Mouse (Mus musculus): ENCODE measurements around the gene Hibadh. TPM values are rescaled to one million over a fixed set of nuclear protein-coding genes. Genes with fewer than 3 reads are reported as not detected.
A peak's percentile ranks its signal among the peaks of the same experiment; 100 is the strongest.
"Not testable (repeated sequence)": the region's sequence is repeated elsewhere in the genome, so short reads cannot be mapped to it uniquely, and the experiment has no call there.

The Hibadh gene
- 254 and 334 TPM in 2 replicates for polyA plus RNA-seq (2012; rRNA removed)

- Histone ChIP-seq H3K27me3 (replicated peaks; ENCODE audit: control insufficient read depth, insufficient read depth, low read length) (no peaks in the 10 kb centered on the region), H3K27ac (ENCODE audit: insufficient read depth, low read depth, low read length) (peak within 1 kb of the TSS; percentile 90), H3K36me3 (ENCODE audit: control insufficient read depth, insufficient read depth, low read length) (no peaks in the 10 kb centered on the region), H3K4me3 (ENCODE audit: insufficient read depth, low read depth, low read length) (peak within 1 kb of the TSS; percentile 94), H3K4me1 (ENCODE audit: control insufficient read depth, insufficient read depth, low read length) (no peaks in the 10 kb centered on the region; the same call in 1 of the 2 replicates)
- peak; percentile 44 for TF ChIP-seq CTCF (conservative IDR thresholded peaks at IDR 0.05; ENCODE audit: insufficient read depth, insufficient read length, low read depth, low read length)
- peak; percentile 84 for TF ChIP-seq POLR2A (IDR thresholded peaks at IDR 0.05; ENCODE audit: low read depth, low read length)
- DNase-seq: peak; percentile 99
- under 1% methylated on average over 34 of the region's 34 CpGs for WGBS
These were observed at the start of gene Hibadh for GRCm38 (mm10) chr6:52640224-52640712. TSS of gene Hibadh (minus strand) at chr6:52640389.

DNA sequence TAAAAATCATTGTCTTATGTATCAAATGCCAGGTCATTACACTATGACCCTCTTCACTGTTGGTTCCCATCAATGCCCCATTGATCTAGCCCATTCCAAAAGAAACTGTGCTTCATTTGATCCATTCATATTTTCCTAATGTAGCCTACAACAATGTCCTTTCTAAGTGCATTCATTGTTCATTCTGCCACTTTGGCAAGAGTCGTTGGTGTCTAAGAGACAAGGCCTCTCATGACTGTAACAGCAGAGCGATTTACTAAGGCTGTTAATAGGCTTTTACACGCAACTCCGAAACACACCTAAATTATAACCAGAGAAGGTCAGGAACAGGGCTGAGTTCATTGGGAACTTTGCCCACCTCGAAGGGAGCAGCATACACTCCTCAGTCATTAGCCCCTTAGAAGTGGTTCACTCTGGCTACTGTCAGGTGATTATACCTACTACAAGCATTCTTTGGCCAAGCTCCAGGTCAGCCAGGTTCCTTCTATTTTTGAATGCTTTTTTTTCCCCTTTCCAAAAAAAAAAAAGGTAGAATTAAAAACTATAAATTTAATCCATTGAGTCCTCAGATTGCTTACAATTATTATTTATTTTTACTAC, 46.8 kb upstream of the Hibadh start:
- H3K27me3 ChIP-seq (replicated peaks; ENCODE audit: control insufficient read depth, insufficient read depth, low read length): no peaks in the 10 kb centered on the region
- H3K4me3 ChIP-seq (ENCODE audit: insufficient read depth, low read depth, low read length): no peak overlapping the region
- H3K4me1 ChIP-seq (ENCODE audit: control insufficient read depth, insufficient read depth, low read length): peaks cover 5% of the 10 kb centered on the region; the same call in 1 of the 2 replicates
- H3K27ac ChIP-seq (ENCODE audit: insufficient read depth, low read depth, low read length): no peak overlapping the region
- DNase-seq: peak; percentile 74
- 29% methylated on average over 5 of the region's 5 CpGs for WGBS
- H3K36me3 ChIP-seq (ENCODE audit: control insufficient read depth, insufficient read depth, low read length): no peaks in the 10 kb centered on the region
- TF ChIP-seq POLR2A (IDR thresholded peaks at IDR 0.05; ENCODE audit: low read depth, low read length): no peak
- no peak for TF ChIP-seq CTCF (conservative IDR thresholded peaks at IDR 0.05; ENCODE audit: insufficient read depth, insufficient read length, low read depth, low read length)

DNA sequence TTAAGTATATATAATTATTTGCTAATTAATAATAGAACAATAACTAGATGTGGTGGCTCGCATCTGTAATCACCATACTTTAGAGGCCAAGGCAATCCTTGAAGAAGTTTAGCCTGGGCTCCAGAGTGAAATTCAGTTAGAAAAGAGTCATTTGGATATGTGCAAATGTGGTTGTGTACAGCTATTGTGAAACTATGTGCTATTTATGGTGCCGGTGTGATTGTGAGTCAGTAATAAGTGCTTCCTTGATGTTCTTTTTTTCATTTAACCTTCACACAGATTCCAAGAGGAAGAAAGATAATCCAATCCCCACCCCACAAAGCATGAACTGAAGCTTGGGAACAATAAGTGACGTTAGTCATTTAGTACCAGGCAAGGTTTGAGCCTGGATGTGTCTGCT, 42.4 kb upstream of the Hibadh start:
- Histone ChIP-seq H3K36me3 (ENCODE audit: control insufficient read depth, insufficient read depth, low read length) (no peaks in the 10 kb centered on the region), H3K4me3 (ENCODE audit: insufficient read depth, low read depth, low read length) (no peak overlapping the region), H3K27me3 (replicated peaks; ENCODE audit: control insufficient read depth, insufficient read depth, low read length) (no peaks in the 10 kb centered on the region), H3K4me1 (ENCODE audit: control insufficient read depth, insufficient read depth, low read length) (peaks cover 29% of the 10 kb centered on the region), H3K27ac (ENCODE audit: insufficient read depth, low read depth, low read length) (peak overlapping the region; percentile 85; the same call in 1 of the 2 replicates)
- TF ChIP-seq POLR2A (IDR thresholded peaks at IDR 0.05; ENCODE audit: low read depth, low read length) (no peak), CTCF (conservative IDR thresholded peaks at IDR 0.05; ENCODE audit: insufficient read depth, insufficient read length, low read depth, low read length) (no peak)
- WGBS: 87% methylated on average over 3 of the region's 3 CpGs
- DNase-seq: no peak

GRCm38 (mm10) chr6:52681847-52682485, 41.8 kb upstream of the Hibadh start:
- 56% methylated on average over 6 of the region's 6 CpGs for WGBS
- H3K27ac ChIP-seq (ENCODE audit: insufficient read depth, low read depth, low read length): peak overlapping the region; percentile 100
- peaks cover 26% of the 10 kb centered on the region for H3K4me1 ChIP-seq (ENCODE audit: control insufficient read depth, insufficient read depth, low read length)
- H3K4me3 ChIP-seq (ENCODE audit: insufficient read depth, low read depth, low read length): no peak overlapping the region
- H3K27me3 ChIP-seq (replicated peaks; ENCODE audit: control insufficient read depth, insufficient read depth, low read length): no peaks in the 10 kb centered on the region
- H3K36me3 ChIP-seq (ENCODE audit: control insufficient read depth, insufficient read depth, low read length): no peaks in the 10 kb centered on the region
- TF ChIP-seq POLR2A (IDR thresholded peaks at IDR 0.05; ENCODE audit: low read depth, low read length): no peak
- no peak for TF ChIP-seq CTCF (conservative IDR thresholded peaks at IDR 0.05; ENCODE audit: insufficient read depth, insufficient read length, low read depth, low read length)
- peak; percentile 78 for DNase-seq

DNA sequence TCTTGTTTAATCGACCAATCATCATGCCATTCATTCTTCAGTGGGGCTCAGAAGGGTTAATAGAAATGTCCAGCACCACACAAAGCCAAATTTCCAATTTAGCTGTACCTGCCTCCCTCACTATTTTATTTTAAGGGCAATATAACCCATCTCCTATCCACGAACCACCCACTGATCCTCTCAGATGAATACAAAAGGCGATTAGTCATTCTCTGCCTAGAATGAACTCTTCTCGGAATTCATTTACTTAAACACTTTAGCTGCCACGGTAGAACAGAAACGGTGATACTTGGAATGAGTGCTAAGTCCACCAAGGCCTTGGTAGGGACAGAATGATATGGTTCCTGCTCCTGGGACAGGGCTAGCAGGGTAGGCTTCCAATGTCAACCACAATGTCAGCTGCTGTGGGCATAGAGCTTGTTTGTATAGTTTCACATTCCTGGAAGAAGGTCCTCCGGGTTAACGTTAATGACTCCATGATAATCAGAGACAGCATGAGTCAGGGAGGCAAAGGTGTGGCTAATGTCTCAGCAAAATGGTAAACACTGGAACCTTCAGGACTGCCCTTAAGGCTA, 40.4 kb upstream of the Hibadh start:
- TF ChIP-seq POLR2A (IDR thresholded peaks at IDR 0.05; ENCODE audit: low read depth, low read length) (no peak), CTCF (conservative IDR thresholded peaks at IDR 0.05; ENCODE audit: insufficient read depth, insufficient read length, low read depth, low read length) (no peak)
- Histone ChIP-seq H3K27ac (ENCODE audit: insufficient read depth, low read depth, low read length) (peak overlapping the region; percentile 100), H3K4me3 (ENCODE audit: insufficient read depth, low read depth, low read length) (no peak overlapping the region), H3K36me3 (ENCODE audit: control insufficient read depth, insufficient read depth, low read length) (no peaks in the 10 kb centered on the region), H3K4me1 (ENCODE audit: control insufficient read depth, insufficient read depth, low read length) (peaks cover 29% of the 10 kb centered on the region), H3K27me3 (replicated peaks; ENCODE audit: control insufficient read depth, insufficient read depth, low read length) (no peaks in the 10 kb centered on the region)
- DNase-seq: peak; percentile 69
- 31% methylated on average over 8 of the region's 8 CpGs for WGBS

DNA sequence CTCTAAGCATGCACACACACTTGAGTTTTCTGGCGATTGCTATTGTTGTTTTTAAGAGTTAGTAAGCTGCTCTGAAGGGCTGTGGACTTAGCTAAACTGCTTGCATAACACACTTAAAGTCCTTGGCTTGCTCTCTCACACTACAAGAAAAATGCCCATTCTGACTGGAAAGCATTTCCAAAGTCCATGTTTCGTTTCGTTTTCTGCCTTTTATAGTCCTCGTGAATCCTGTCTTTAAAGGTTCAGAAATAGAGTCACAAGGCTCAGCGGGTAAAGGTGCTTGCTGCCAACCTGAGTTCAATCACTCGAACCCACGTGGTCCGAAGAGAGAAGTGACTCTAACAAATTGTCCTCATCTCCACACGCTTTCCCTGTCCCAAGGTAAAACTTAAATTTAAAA, 39.4 kb upstream of the Hibadh start:
- Histone ChIP-seq H3K4me3 (ENCODE audit: insufficient read depth, low read depth, low read length) (no peak overlapping the region), H3K4me1 (ENCODE audit: control insufficient read depth, insufficient read depth, low read length) (peaks cover 34% of the 10 kb centered on the region), H3K27me3 (replicated peaks; ENCODE audit: control insufficient read depth, insufficient read depth, low read length) (no peaks in the 10 kb centered on the region), H3K27ac (ENCODE audit: insufficient read depth, low read depth, low read length) (peak overlapping the region; percentile 100), H3K36me3 (ENCODE audit: control insufficient read depth, insufficient read depth, low read length) (no peaks in the 10 kb centered on the region)
- peak; percentile 92 for DNase-seq
- TF ChIP-seq CTCF (conservative IDR thresholded peaks at IDR 0.05; ENCODE audit: insufficient read depth, insufficient read length, low read depth, low read length) (no peak), POLR2A (IDR thresholded peaks at IDR 0.05; ENCODE audit: low read depth, low read length) (no peak)
- WGBS: 43% methylated on average over 9 of the region's 9 CpGs

GRCm38 (mm10) chr6:52677534-52677933, 37.3 kb upstream of the Hibadh start:
- H3K36me3 ChIP-seq (ENCODE audit: control insufficient read depth, insufficient read depth, low read length); H3K4me3 ChIP-seq (ENCODE audit: insufficient read depth, low read depth, low read length); H3K27me3 ChIP-seq (replicated peaks; ENCODE audit: control insufficient read depth, insufficient read depth, low read length); DNase-seq; H3K27ac ChIP-seq (ENCODE audit: insufficient read depth, low read depth, low read length): not testable (repeated sequence)
- WGBS: 86% methylated on average over 4 of the region's 4 CpGs
- peaks cover 37% of the 10 kb centered on the region for H3K4me1 ChIP-seq (ENCODE audit: control insufficient read depth, insufficient read depth, low read length)
